Mouse (Mus musculus): ENCODE results near the gene Vmn2r57. TPM values are rescaled to one million over a fixed set of nuclear protein-coding genes. Genes with fewer than 3 reads are reported as not detected.
"Not testable (repeated sequence)": the region's sequence is repeated elsewhere in the genome, so short reads cannot be mapped to it uniquely, and the experiment has no call there.

Vmn2r57 gene
- polyA plus RNA-seq (2015; fragmentation: Nextera tagmentation; extraction: Ambion mirVana) = 0.42 and 0.57 TPM in 2 replicates

GRCm38 (mm10) chr7:41448596-41448995 is at the start of gene Vmn2r57:
TSS of gene Vmn2r57 (minus strand) at chr7:41448696.
- H3K4me3 ChIP-seq; H3K4me2 ChIP-seq; ATAC-seq (replicated peaks); H3K9me3 ChIP-seq; H3K36me3 ChIP-seq (replicated peaks); H3K4me1 ChIP-seq; H3K27ac ChIP-seq; H3K27me3 ChIP-seq (replicated peaks); H3K9ac ChIP-seq: not testable (repeated sequence)
- WGBS = 83% methylated on average over 1 of the region's 1 CpGs

- H3K27me3 ChIP-seq (replicated peaks) = no peaks in the 10 kb centered on the region
- 97% methylated on average over 2 of the region's 2 CpGs for WGBS
- no peak for ATAC-seq (replicated peaks)
- no peak overlapping the region for H3K4me2 ChIP-seq
- 0 out of 2 replicates have a peak, but pooled peaks cover 3% of the 10 kb centered on the region for H3K36me3 ChIP-seq (replicated peaks)
- no peaks in the 10 kb centered on the region; the same call in 1 of the 2 replicates for H3K4me1 ChIP-seq
- 0 out of 2 replicates have a peak, but pooled peaks cover 8% of the 10 kb centered on the region for H3K9me3 ChIP-seq
- no peak overlapping the region for H3K27ac ChIP-seq
- no peak overlapping the region for H3K4me3 ChIP-seq
- H3K9ac ChIP-seq = no peak overlapping the region
Observed at GRCm38 (mm10) chr7:41497871-41498270, 49.4 kb upstream of the Vmn2r57 start.

- ATAC-seq (replicated peaks) = peak; percentile 71; the same call in 1 of the 2 replicates
- no peaks in the 10 kb centered on the region for H3K27me3 ChIP-seq (replicated peaks)
- 0 out of 2 replicates have a peak, but pooled peaks cover 5% of the 10 kb centered on the region for H3K9me3 ChIP-seq
- H3K27ac ChIP-seq = no peak overlapping the region
- H3K36me3 ChIP-seq (replicated peaks) = no peaks in the 10 kb centered on the region
- no peak overlapping the region for H3K4me3 ChIP-seq
- H3K4me2 ChIP-seq = peak overlapping the region; percentile 28
- H3K9ac ChIP-seq = no peak overlapping the region
- H3K4me1 ChIP-seq = no peaks in the 10 kb centered on the region
- 10% methylated on average over 10 of the region's 10 CpGs for WGBS
Observed at GRCm38 (mm10) chr7:41451864-41452263, 3.4 kb upstream of the Vmn2r57 start.

- H3K4me1 ChIP-seq = peaks cover 4% of the 10 kb centered on the region; the same call in 1 of the 2 replicates
- peak; percentile 51; the same call in 1 of the 2 replicates for ATAC-seq (replicated peaks)
- no peak overlapping the region for H3K9ac ChIP-seq
- H3K36me3 ChIP-seq (replicated peaks) = no peaks in the 10 kb centered on the region
- H3K4me3 ChIP-seq = peak overlapping the region; percentile 10; the same call in 1 of the 2 replicates
- H3K4me2 ChIP-seq = peak overlapping the region; percentile 34; the same call in 1 of the 2 replicates
- WGBS = 74% methylated on average over 4 of the region's 4 CpGs
- no peaks in the 10 kb centered on the region for H3K27me3 ChIP-seq (replicated peaks)
- peaks cover 4% of the 10 kb centered on the region; the same call in 1 of the 2 replicates for H3K9me3 ChIP-seq
- H3K27ac ChIP-seq = no peak overlapping the region
Observed at GRCm38 (mm10) chr7:41394130-41394529, 54.4 kb downstream of the Vmn2r57 start.

GRCm38 (mm10) chr7:41393048-41393971 is 55.2 kb downstream of the Vmn2r57 start, which contains the start of gene AI987944:
TSS of gene AI987944 (minus strand) at chr7:41393379.
- H3K36me3 ChIP-seq (replicated peaks) = no peaks in the 10 kb centered on the region
- H3K4me2 ChIP-seq = peak within 1 kb of the TSS; percentile 68
- H3K9ac ChIP-seq = peak within 1 kb of the TSS; percentile 53
- H3K27me3 ChIP-seq (replicated peaks) = no peaks in the 10 kb centered on the region
- peak; percentile 99 for ATAC-seq (replicated peaks)
- peak within 1 kb of the TSS; percentile 54 for H3K4me3 ChIP-seq
- H3K4me1 ChIP-seq = peaks cover 4% of the 10 kb centered on the region; the same call in 1 of the 2 replicates
- H3K9me3 ChIP-seq = peaks cover 4% of the 10 kb centered on the region; the same call in 1 of the 2 replicates
- H3K27ac ChIP-seq = peak within 1 kb of the TSS; percentile 87
- under 1% methylated on average over 25 of the region's 25 CpGs for WGBS

Other genes with a start within 250 kb of the Vmn2r57 start
- gene AI987944, start 55.3 kb downstream of the Vmn2r57 start, polyA plus RNA-seq (2015; fragmentation: Nextera tagmentation; extraction: Ambion mirVana) = 7.5 and 8.6 TPM in 2 replicates
- gene Gm20449, start 50.7 kb upstream of the Vmn2r57 start, polyA plus RNA-seq (2015; fragmentation: Nextera tagmentation; extraction: Ambion mirVana) = 0.06 and 0.09 TPM in 2 replicates
- gene AW146154, start 51.2 kb upstream of the Vmn2r57 start, polyA plus RNA-seq (2015; fragmentation: Nextera tagmentation; extraction: Ambion mirVana) = 3.0 and 5.7 TPM in 2 replicates
- gene Gm6871, start 125.0 kb upstream of the Vmn2r57 start, polyA plus RNA-seq (2015; fragmentation: Nextera tagmentation; extraction: Ambion mirVana) = not detected in 2 replicates
- 14.8 and 15.1 TPM in 2 replicates for gene 2610021A01Rik, start 150.5 kb upstream of the Vmn2r57 start, polyA plus RNA-seq (2015; fragmentation: Nextera tagmentation; extraction: Ambion mirVana)
- 22.7 and 26.1 TPM in 2 replicates for gene Zfp788, start 184.5 kb upstream of the Vmn2r57 start, polyA plus RNA-seq (2015; fragmentation: Nextera tagmentation; extraction: Ambion mirVana)

All from midbrain, embryonic 15.5 days (tissue).